Mouse (Mus musculus): Measurements from ENCODE around the gene Nek6.

GRCm38 (mm10) chr2:38556721-38557120 is 45.3 kb downstream of the Nek6 start:
- TF ChIP-seq CTCF (IDR thresholded peaks at IDR 0.05; ENCODE audit: low read depth) (no peak), EP300 (optimal IDR thresholded peaks at IDR 0.05) (no peak)

All from stomach, postnatal 0 days (tissue).